Mouse (Mus musculus) forebrain, embryonic 14.5 days (tissue): ENCODE measurements at regions not wholly inside any gene's neighbourhood (a gene's known extent, or its start where the extent isn't known, plus 50 kb on each side); places are given as distances from the start of the nearest gene placed in this dataset.
A peak's percentile ranks its signal among the peaks of the same experiment; 100 is the strongest.

ENCODE experiments used
- ATAC-seq: fragments of 200-750 bp; cut with Nextera tagmentation; 2 replicates; pipeline ENCODE4 v1.8.0; 2017; ENCODE audit warnings: mild to moderate bottlenecking, moderate library complexity
- DNase-seq: peaks from one replicate; pipeline ENCODE4 v3.0.0-alpha.2; 2015; ENCODE audit warnings: low spot score
- H3K27ac ChIP-seq: fragments of 300-500 bp; sonication (generic); 2 replicates; pipeline ENCODE4 v1.5.1; 2014; ENCODE audit warnings: low read depth, mild to moderate bottlenecking, control low read depth, low read length, moderate library complexity
- H3K27me3 ChIP-seq: fragments of 300-500 bp; sonication (generic); replicated peaks from 2 replicates; pipeline ENCODE4 v1.6.1; 2014; ENCODE audit warnings: low read length, control low read depth, mixed read lengths; ENCODE audit not compliant: control insufficient read depth, insufficient read depth
- H3K36me3 ChIP-seq: fragments of 300-500 bp; sonication (generic); 2 replicates; pipeline ENCODE4 v1.6.1; 2014; ENCODE audit warnings: low read length, control low read depth; ENCODE audit not compliant: control insufficient read depth, insufficient read depth
- H3K4me1 ChIP-seq: fragments of 300-500 bp; sonication (generic); 2 replicates; pipeline ENCODE4 v1.6.1; 2014; ENCODE audit warnings: antibody characterized with exemption, low read length, control low read depth; ENCODE audit not compliant: control insufficient read depth, insufficient read depth
- H3K4me2 ChIP-seq: fragments of 300-500 bp; sonication (generic); 2 replicates; pipeline ENCODE4 v1.6.1; 2014; ENCODE audit warnings: mild to moderate bottlenecking, control low read depth, low read length
- H3K4me3 ChIP-seq: fragments of 300-500 bp; sonication (generic); 2 replicates; pipeline ENCODE4 v1.5.1; 2014; ENCODE audit warnings: low read depth, low read length, control low read depth
- H3K9ac ChIP-seq: fragments of 300-500 bp; sonication (generic); 2 replicates; pipeline ENCODE4 v1.6.1; 2014; ENCODE audit warnings: mild to moderate bottlenecking, low read length, control low read depth, moderate library complexity
- H3K9me3 ChIP-seq: fragments of 300-500 bp; sonication (generic); replicated peaks from 2 replicates; pipeline ENCODE4 v1.6.1; 2016; ENCODE audit warnings: low read length, control low read depth, mixed read lengths; ENCODE audit not compliant: control insufficient read depth
- WGBS: fragments of 180-500 bp; shearing (Covaris S2); extraction: QIAGEN DNeasy Blood & Tissue Kit; methylation state at CpG from one replicate; pipeline ENCODE4 v1.1.7; 2014; 5-methylcytosine and 5-hydroxymethylcytosine counted together

- no peaks in the 10 kb centered on the region for H3K4me1 ChIP-seq
- no peaks in the 10 kb centered on the region for H3K9me3 ChIP-seq
- ATAC-seq (peak; percentile 83), DNase-seq (peak; percentile 82)
- 8% methylated on average over 5 of the region's 5 CpGs for WGBS
- H3K36me3 ChIP-seq = no peaks in the 10 kb centered on the region
- no peak overlapping the region for H3K27ac ChIP-seq
- no peak overlapping the region for H3K4me2 ChIP-seq
- H3K9ac ChIP-seq = no peak overlapping the region
- H3K4me3 ChIP-seq = no peak overlapping the region
- H3K27me3 ChIP-seq = no peaks in the 10 kb centered on the region
These were observed 127.2 kb downstream of the Atxn7l3b start for GRCm38 (mm10) chr10:112801560-112801959.

- Histone ChIP-seq H3K4me2 (no peak overlapping the region), H3K9me3 (no peaks in the 10 kb centered on the region), H3K27me3 (no peaks in the 10 kb centered on the region), H3K27ac (no peak overlapping the region), H3K4me1 (no peaks in the 10 kb centered on the region), H3K9ac (no peak overlapping the region), H3K36me3 (no peaks in the 10 kb centered on the region), H3K4me3 (no peak overlapping the region)
- DNase-seq (no peak), ATAC-seq (no peak)
- 45% methylated on average over 7 of the region's 7 CpGs for WGBS
These were observed 130.2 kb downstream of the Atxn7l3b start for GRCm38 (mm10) chr10:112798603-112799002.

GRCm38 (mm10) chr10:112798090-112798489 lies 130.7 kb downstream of the Atxn7l3b start:
- no peak overlapping the region for H3K9ac ChIP-seq
- H3K27me3 ChIP-seq = no peaks in the 10 kb centered on the region
- DNase-seq = no peak
- H3K27ac ChIP-seq = no peak overlapping the region
- H3K36me3 ChIP-seq = no peaks in the 10 kb centered on the region
- WGBS = 7% methylated on average over 4 of the region's 4 CpGs
- no peaks in the 10 kb centered on the region for H3K4me1 ChIP-seq
- H3K4me2 ChIP-seq = no peak overlapping the region
- H3K4me3 ChIP-seq = no peak overlapping the region
- no peak for ATAC-seq
- no peaks in the 10 kb centered on the region for H3K9me3 ChIP-seq

GRCm38 (mm10) chr10:112795938-112796337 lies 132.9 kb downstream of the Atxn7l3b start:
- DNase-seq (no peak), ATAC-seq (no peak)
- Histone ChIP-seq H3K4me1 (no peaks in the 10 kb centered on the region), H3K9ac (no peak overlapping the region), H3K4me2 (no peak overlapping the region), H3K36me3 (no peaks in the 10 kb centered on the region), H3K9me3 (no peaks in the 10 kb centered on the region), H3K27me3 (no peaks in the 10 kb centered on the region), H3K4me3 (no peak overlapping the region), H3K27ac (no peak overlapping the region)
- WGBS = 0% methylated on average over 1 of the region's 1 CpGs

- Histone ChIP-seq H3K36me3 (no peaks in the 10 kb centered on the region), H3K4me3 (no peak overlapping the region), H3K9ac (no peak overlapping the region), H3K4me2 (no peak overlapping the region), H3K9me3 (no peaks in the 10 kb centered on the region), H3K27ac (no peak overlapping the region), H3K4me1 (no peaks in the 10 kb centered on the region), H3K27me3 (no peaks in the 10 kb centered on the region)
- ATAC-seq = peak; percentile 55; the same call in 1 of the 2 replicates
- WGBS = 92% methylated on average over 1 of the region's 1 CpGs
- DNase-seq = no peak
These were observed 133.3 kb downstream of the Atxn7l3b start for GRCm38 (mm10) chr10:112795473-112795872.

GRCm38 (mm10) chr10:112788236-112788635 lies 140.6 kb downstream of the Atxn7l3b start:
- H3K36me3 ChIP-seq = no peaks in the 10 kb centered on the region
- DNase-seq (no peak), ATAC-seq (no peak)
- H3K27me3 ChIP-seq = no peaks in the 10 kb centered on the region
- no peak overlapping the region for H3K27ac ChIP-seq
- no peaks in the 10 kb centered on the region for H3K4me1 ChIP-seq
- no peak overlapping the region for H3K4me2 ChIP-seq
- WGBS = 83% methylated on average over 3 of the region's 3 CpGs
- no peaks in the 10 kb centered on the region for H3K9me3 ChIP-seq
- H3K9ac ChIP-seq = no peak overlapping the region
- no peak overlapping the region for H3K4me3 ChIP-seq

- Histone ChIP-seq H3K27me3 (no peaks in the 10 kb centered on the region), H3K4me3 (no peak overlapping the region), H3K9ac (no peak overlapping the region), H3K4me2 (no peak overlapping the region), H3K36me3 (no peaks in the 10 kb centered on the region), H3K27ac (no peak overlapping the region), H3K4me1 (no peaks in the 10 kb centered on the region), H3K9me3 (no peaks in the 10 kb centered on the region)
- DNase-seq (no peak), ATAC-seq (no peak)
- 91% methylated on average over 10 of the region's 10 CpGs for WGBS
These were observed 154.5 kb downstream of the Atxn7l3b start for GRCm38 (mm10) chr10:112774262-112774661.

GRCm38 (mm10) chr10:112746683-112747082 lies 182.1 kb downstream of the Atxn7l3b start:
- WGBS = 76% methylated on average over 1 of the region's 1 CpGs
- Histone ChIP-seq H3K9me3 (no peaks in the 10 kb centered on the region), H3K27ac (no peak overlapping the region), H3K27me3 (no peaks in the 10 kb centered on the region), H3K9ac (no peak overlapping the region), H3K36me3 (no peaks in the 10 kb centered on the region), H3K4me3 (no peak overlapping the region), H3K4me1 (no peaks in the 10 kb centered on the region), H3K4me2 (no peak overlapping the region)
- ATAC-seq (peak; percentile 66), DNase-seq (peak; percentile 70)

GRCm38 (mm10) chr10:112743527-112743926 lies 185.3 kb downstream of the Atxn7l3b start:
- Histone ChIP-seq H3K27me3 (no peaks in the 10 kb centered on the region), H3K9me3 (no peaks in the 10 kb centered on the region), H3K4me1 (no peaks in the 10 kb centered on the region), H3K4me3 (no peak overlapping the region), H3K9ac (no peak overlapping the region), H3K27ac (no peak overlapping the region), H3K4me2 (no peak overlapping the region), H3K36me3 (no peaks in the 10 kb centered on the region)
- DNase-seq (no peak), ATAC-seq (no peak)
- 82% methylated on average over 2 of the region's 2 CpGs for WGBS
